Mouse (Mus musculus) neural tube, embryonic 15.5 days (tissue): ENCODE data around the gene Akap2. TPM values are rescaled to one million over a fixed set of nuclear protein-coding genes. Genes with fewer than 3 reads are reported as not detected.

Experiments used
- ATAC-seq: fragments of 200-750 bp; cut with Nextera tagmentation; 2 replicates; pipeline ENCODE4 v1.8.0; 2017; ENCODE audit warnings: mild to moderate bottlenecking, moderate TSS enrichment, moderate library complexity; ENCODE audit not compliant: low FRiP score
- H3K27ac ChIP-seq: fragments of 300-500 bp; sonication (generic); replicated peaks from 2 replicates; pipeline ENCODE4 v1.5.1; 2015; ENCODE audit warnings: mild to moderate bottlenecking, inconsistent platforms
- H3K27me3 ChIP-seq: fragments of 300-500 bp; sonication (generic); replicated peaks from 2 replicates; pipeline ENCODE4 v1.6.1; 2015; ENCODE audit warnings: inconsistent platforms
- H3K36me3 ChIP-seq: fragments of 300-500 bp; sonication (generic); 2 replicates; pipeline ENCODE4 v1.6.1; 2015; ENCODE audit warnings: inconsistent platforms
- H3K4me1 ChIP-seq: fragments of 300-500 bp; sonication (generic); 2 replicates; pipeline ENCODE4 v1.6.1; 2015; ENCODE audit warnings: inconsistent platforms
- H3K4me2 ChIP-seq: fragments of 300-500 bp; sonication (generic); 2 replicates; pipeline ENCODE4 v1.6.1; 2015; ENCODE audit warnings: inconsistent platforms, mild to moderate bottlenecking, moderate library complexity
- H3K4me3 ChIP-seq: fragments of 300-500 bp; sonication (generic); replicated peaks from 2 replicates; pipeline ENCODE4 v1.5.1; 2015; ENCODE audit warnings: mild to moderate bottlenecking, inconsistent platforms
- H3K9ac ChIP-seq: fragments of 300-500 bp; sonication (generic); replicated peaks from 2 replicates; pipeline ENCODE4 v1.6.1; 2015; ENCODE audit warnings: mild to moderate bottlenecking, inconsistent platforms
- H3K9me3 ChIP-seq: fragments of 300-500 bp; sonication (generic); replicated peaks from 2 replicates; pipeline ENCODE4 v1.6.1; 2016; ENCODE audit warnings: inconsistent platforms
- WGBS: fragments of 180-500 bp; shearing (Covaris S2); methylation state at CpG from one replicate; pipeline ENCODE4 v1.1.7; 2015; ENCODE audit warnings: mixed read lengths; 5-methylcytosine and 5-hydroxymethylcytosine counted together
- polyA plus RNA-seq: library from polyadenylated mRNA; unstranded; fragments of >200 nt; fragmentation: Nextera tagmentation; extraction: Ambion mirVana; gene quantifications from 2 replicates; pipeline ENCODE4 v1.2.1, GENCODE M21; 2015

Gene Akap2
- polyA plus RNA-seq, 1 experiment from 2014 or later, result 11.0 TPM

GRCm38 (mm10) chr4:57916711-57917110 is 199.3 kb downstream of the Akap2 start:
- WGBS, result 56% methylated on average over 4 of the region's 4 CpGs
- peaks cover 2% of the 10 kb centered on the region; the same call in 1 of the 2 replicates for H3K4me1 ChIP-seq

GRCm38 (mm10) chr4:57919494-57920423 is 202.3 kb downstream of the Akap2 start:
- no peak for ATAC-seq
- no peak overlapping the region for H3K9ac ChIP-seq
- H3K4me2 ChIP-seq, result no peak overlapping the region
- H3K27ac ChIP-seq, result no peak overlapping the region
- no peak overlapping the region for H3K4me3 ChIP-seq
- 16% methylated on average over 8 of the region's 8 CpGs for WGBS
- no peaks in the 10 kb centered on the region for H3K36me3 ChIP-seq
- H3K4me1 ChIP-seq, result peaks cover 9% of the 10 kb centered on the region
- H3K9me3 ChIP-seq, result no peaks in the 10 kb centered on the region
- H3K27me3 ChIP-seq, result no peaks in the 10 kb centered on the region

More at GRCm38 (mm10) chr4:57916711-57917110, 199.3 kb downstream of the Akap2 start:
- H3K4me3 ChIP-seq, result no peak overlapping the region
- H3K27ac ChIP-seq, result no peak overlapping the region
- H3K9ac ChIP-seq, result no peak overlapping the region
- H3K27me3 ChIP-seq, result no peaks in the 10 kb centered on the region
- no peaks in the 10 kb centered on the region for H3K36me3 ChIP-seq
- H3K4me2 ChIP-seq, result no peak overlapping the region
- no peaks in the 10 kb centered on the region for H3K9me3 ChIP-seq
- no peak for ATAC-seq

DNA sequence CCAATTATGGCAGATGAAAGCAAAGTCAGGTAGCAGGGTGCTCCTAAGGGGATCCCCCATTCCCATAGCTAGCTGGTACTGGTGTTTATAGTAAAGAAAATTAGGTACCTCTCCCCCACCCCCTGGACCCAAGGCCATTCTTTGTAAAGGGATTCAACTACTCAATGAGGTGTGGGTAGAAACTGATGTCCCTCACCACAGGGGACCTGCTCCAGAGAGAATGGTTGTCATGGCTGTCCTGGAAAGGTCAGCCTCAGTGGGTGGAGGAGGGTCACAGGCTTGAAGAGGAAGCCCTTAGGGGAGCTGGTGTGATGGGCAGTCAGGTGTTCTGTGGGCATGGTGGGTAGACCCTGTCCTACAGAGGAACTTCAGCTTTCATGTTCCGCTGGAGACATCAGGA is 203.1 kb downstream of the Akap2 start:
- Histone ChIP-seq H3K4me1 (peaks cover 9% of the 10 kb centered on the region), H3K4me3 (no peak overlapping the region), H3K9ac (no peak overlapping the region), H3K4me2 (no peak overlapping the region), H3K27me3 (no peaks in the 10 kb centered on the region), H3K9me3 (no peaks in the 10 kb centered on the region), H3K36me3 (no peaks in the 10 kb centered on the region), H3K27ac (no peak overlapping the region)
- no peak for ATAC-seq
- 92% methylated on average over 1 of the region's 1 CpGs for WGBS

- WGBS, result 11% methylated on average over 5 of the region's 5 CpGs
- Histone ChIP-seq H3K36me3 (no peaks in the 10 kb centered on the region), H3K4me1 (peaks cover 6% of the 10 kb centered on the region), H3K4me3 (no peak overlapping the region), H3K27ac (no peak overlapping the region), H3K27me3 (no peaks in the 10 kb centered on the region), H3K9ac (no peak overlapping the region), H3K4me2 (no peak overlapping the region), H3K9me3 (no peaks in the 10 kb centered on the region)
- ATAC-seq, result 0 out of 2 replicates have a peak, but pooled peaks have one; percentile 30
These were observed 204.7 kb downstream of the Akap2 start for GRCm38 (mm10) chr4:57922171-57922570.

DNA sequence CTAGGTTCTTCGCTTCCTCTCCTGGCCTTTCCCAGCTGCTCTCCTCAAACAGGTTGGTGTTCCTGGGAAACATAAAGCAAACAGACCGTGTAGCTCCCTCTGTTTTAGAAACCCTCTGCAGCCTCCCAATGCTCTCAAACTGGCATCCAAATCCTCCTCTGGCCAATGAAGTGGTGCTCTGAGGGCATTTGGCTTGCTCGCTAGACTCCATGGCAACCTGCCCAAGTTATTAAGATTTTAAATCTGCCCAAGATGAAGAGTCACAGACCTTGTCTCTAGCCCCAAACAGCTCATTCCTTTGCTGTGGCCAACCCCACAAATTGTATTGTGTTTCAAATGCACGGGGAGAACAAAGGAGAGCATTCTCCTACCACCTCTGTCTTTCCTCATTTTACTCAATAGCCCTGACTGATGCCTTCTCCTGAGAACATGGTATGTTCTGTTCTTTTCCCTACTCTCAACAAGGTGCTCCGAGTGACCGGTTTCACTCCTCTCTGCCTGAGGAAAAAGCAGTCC is 207.2 kb downstream of the Akap2 start:
- Histone ChIP-seq H3K4me2 (no peak overlapping the region), H3K4me3 (no peak overlapping the region), H3K27ac (no peak overlapping the region), H3K27me3 (no peaks in the 10 kb centered on the region), H3K4me1 (peaks cover 6% of the 10 kb centered on the region), H3K36me3 (no peaks in the 10 kb centered on the region), H3K9me3 (no peaks in the 10 kb centered on the region), H3K9ac (no peak overlapping the region)
- no peak for ATAC-seq
- 73% methylated on average over 6 of the region's 6 CpGs for WGBS

DNA sequence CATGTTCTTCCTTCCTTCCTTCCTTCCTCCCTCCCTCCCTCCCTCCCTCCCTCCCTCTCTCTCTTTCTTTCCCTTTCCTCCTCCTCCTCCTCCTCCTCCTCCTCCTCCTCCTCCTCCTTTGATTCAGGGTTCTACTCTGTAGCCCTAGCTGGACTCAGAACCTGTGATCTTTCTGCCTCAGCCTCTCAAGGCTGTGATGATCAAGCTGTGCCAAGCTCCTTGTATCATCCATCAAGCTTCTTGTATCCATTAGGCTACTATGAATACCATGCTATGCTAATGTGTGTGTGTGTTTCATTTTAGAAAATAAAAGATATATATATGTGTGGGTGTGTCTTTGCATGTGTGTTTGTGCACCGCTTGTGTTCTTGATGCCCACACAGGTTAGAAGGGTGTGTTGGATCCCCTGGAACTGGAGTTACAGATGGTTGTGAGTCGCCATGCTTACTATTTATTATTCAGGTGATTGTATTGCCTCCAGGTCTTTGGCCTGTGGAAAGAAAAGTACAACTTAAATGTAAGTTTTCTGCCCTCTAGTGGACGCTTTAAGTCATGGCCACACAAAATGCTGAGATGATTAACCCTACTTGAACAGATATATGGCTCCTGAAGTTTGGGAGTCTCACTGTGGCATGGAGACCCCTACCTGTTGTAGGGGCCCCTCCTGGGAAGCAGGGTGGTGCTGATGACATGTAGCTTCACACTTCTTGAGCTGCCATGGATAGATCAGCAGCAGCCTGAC is 210.2 kb downstream of the Akap2 start:
- WGBS, result 25% methylated on average over 3 of the region's 3 CpGs
- H3K9me3 ChIP-seq, result no peaks in the 10 kb centered on the region
- no peak overlapping the region for H3K4me3 ChIP-seq
- ATAC-seq, result peak; percentile 35; the same call in 1 of the 2 replicates
- H3K9ac ChIP-seq, result no peak overlapping the region
- H3K27ac ChIP-seq, result no peak overlapping the region
- no peak overlapping the region for H3K4me2 ChIP-seq
- no peaks in the 10 kb centered on the region for H3K36me3 ChIP-seq
- H3K4me1 ChIP-seq, result peaks cover under 1% of the 10 kb centered on the region; the same call in 1 of the 2 replicates
- no peaks in the 10 kb centered on the region for H3K27me3 ChIP-seq

DNA sequence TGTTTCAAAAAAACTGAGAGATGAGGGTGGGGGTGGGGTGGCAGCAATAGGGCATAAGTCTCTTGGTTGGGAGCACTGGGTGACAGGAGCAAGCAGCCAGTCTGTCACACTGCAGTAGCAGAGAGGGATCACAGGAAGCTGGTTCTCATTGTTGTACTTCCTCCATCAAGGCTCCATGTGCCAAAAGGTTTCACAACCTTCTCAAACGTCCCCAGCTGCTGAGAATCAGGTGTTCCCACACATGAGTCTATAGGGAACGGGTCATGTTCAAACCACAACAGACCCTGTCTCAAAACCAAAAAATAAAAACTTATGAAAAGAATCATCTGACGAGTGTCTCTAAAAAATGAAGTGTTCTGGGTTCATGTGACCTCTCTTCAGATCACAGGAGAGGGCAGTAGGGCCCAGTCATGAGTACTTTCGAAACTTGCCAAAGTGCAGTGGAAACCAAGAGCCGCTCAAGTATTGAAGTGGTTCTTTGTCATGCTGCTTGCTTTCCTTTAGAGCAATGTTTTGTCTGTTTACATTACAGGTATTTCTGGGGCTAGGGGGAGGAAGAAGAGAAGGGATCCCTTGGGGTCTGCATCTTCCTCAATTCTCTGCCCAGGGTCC is 213.2 kb downstream of the Akap2 start:
- H3K9me3 ChIP-seq, result no peaks in the 10 kb centered on the region
- no peaks in the 10 kb centered on the region for H3K4me1 ChIP-seq
- no peak overlapping the region for H3K27ac ChIP-seq
- H3K9ac ChIP-seq, result no peak overlapping the region
- WGBS, result 80% methylated on average over 5 of the region's 5 CpGs
- ATAC-seq, result no peak
- no peak overlapping the region for H3K4me3 ChIP-seq
- no peak overlapping the region for H3K4me2 ChIP-seq
- H3K27me3 ChIP-seq, result no peaks in the 10 kb centered on the region
- no peaks in the 10 kb centered on the region for H3K36me3 ChIP-seq

DNA sequence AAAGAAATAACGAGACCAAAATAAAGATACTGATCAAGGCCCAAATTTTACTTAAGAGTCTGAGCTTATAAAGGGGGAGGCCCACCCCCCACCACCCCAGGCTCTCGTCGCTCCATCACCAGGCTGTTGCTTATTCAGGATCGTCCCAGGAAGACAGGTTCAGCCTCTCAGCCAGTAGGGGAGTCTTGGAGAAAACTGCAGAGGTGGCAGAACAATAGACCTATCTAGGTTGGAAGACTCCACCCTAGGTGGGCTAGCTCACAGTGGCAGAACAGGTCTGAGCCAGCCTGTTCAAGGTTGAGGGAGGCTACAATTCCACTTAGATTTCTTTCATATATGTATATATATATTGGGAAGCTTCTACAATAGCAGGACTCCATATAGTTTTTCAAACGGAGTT is 216.7 kb downstream of the Akap2 start:
- Histone ChIP-seq H3K4me1 (no peaks in the 10 kb centered on the region), H3K9me3 (no peaks in the 10 kb centered on the region), H3K4me2 (no peak overlapping the region), H3K4me3 (no peak overlapping the region), H3K9ac (no peak overlapping the region), H3K27me3 (no peaks in the 10 kb centered on the region), H3K36me3 (no peaks in the 10 kb centered on the region), H3K27ac (no peak overlapping the region)
- WGBS, result 86% methylated on average over 5 of the region's 5 CpGs
- no peak for ATAC-seq

DNA sequence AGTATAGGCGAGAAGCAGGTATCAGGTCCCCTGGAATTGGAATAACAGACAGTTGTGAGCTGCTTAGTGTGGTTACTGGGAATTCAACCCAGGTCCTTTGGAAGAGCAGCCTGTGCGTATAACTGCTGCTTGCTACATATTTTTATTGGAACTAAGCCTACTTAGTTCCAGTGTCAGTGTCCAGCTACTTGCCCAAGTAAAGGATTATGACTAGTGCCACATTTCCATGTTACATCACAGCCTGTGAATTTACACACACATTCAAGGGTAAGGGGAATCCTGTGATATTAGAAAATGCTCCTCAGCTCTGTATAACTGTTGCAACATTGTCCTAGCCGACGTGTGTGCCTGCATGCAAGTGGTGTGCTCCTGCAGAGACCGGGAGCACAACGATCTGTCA is 219.8 kb downstream of the Akap2 start:
- Histone ChIP-seq H3K27ac (no peak overlapping the region), H3K27me3 (no peaks in the 10 kb centered on the region), H3K4me2 (no peak overlapping the region), H3K4me3 (no peak overlapping the region), H3K36me3 (peaks cover 3% of the 10 kb centered on the region), H3K4me1 (no peaks in the 10 kb centered on the region), H3K9me3 (no peaks in the 10 kb centered on the region), H3K9ac (no peak overlapping the region)
- ATAC-seq, result no peak
- 90% methylated on average over 6 of the region's 6 CpGs for WGBS

DNA sequence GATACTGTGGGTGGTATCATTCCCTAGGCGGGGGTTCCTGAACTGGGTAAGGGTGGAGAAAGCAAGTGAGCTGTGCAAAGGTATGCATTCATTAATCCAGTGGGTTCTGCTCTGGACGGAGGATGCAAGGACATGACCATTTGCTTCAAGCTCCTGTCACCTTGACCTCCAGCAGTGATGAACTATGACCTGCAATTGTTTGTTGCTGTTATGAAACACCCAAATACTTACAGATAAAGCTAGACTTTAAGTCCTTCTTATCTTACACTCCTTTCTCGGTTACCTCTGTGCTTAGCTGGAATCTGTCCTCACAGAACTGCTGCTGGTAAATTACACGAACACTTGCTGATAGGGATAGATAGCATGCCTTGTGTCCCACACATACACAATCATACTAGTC is 223.2 kb downstream of the Akap2 start:
- ATAC-seq, result no peak
- Histone ChIP-seq H3K4me3 (no peak overlapping the region), H3K4me1 (no peaks in the 10 kb centered on the region), H3K27ac (no peak overlapping the region), H3K36me3 (peaks cover 30% of the 10 kb centered on the region), H3K27me3 (no peaks in the 10 kb centered on the region), H3K9me3 (no peaks in the 10 kb centered on the region), H3K9ac (no peak overlapping the region), H3K4me2 (no peak overlapping the region)
- 95% methylated on average over 4 of the region's 4 CpGs for WGBS

- Histone ChIP-seq H3K27me3 (no peaks in the 10 kb centered on the region), H3K4me3 (no peak overlapping the region), H3K9me3 (no peaks in the 10 kb centered on the region), H3K9ac (no peak overlapping the region), H3K4me2 (no peak overlapping the region), H3K4me1 (no peaks in the 10 kb centered on the region), H3K36me3 (peaks cover 40% of the 10 kb centered on the region), H3K27ac (no peak overlapping the region)
- WGBS, result 95% methylated on average over 2 of the region's 2 CpGs
- ATAC-seq, result no peak
These were observed 225.4 kb downstream of the Akap2 start for GRCm38 (mm10) chr4:57942892-57943291.
